Mouse (Mus musculus): ENCODE results near the gene Rbfox1. TPM values are rescaled to one million over a fixed set of nuclear protein-coding genes. Genes with fewer than 3 reads are reported as not detected.

The Rbfox1 gene
- total RNA-seq, 2 experiments from 2014 or later = 186 to 195 TPM

- intact Hi-C loops (cut with DNase I) = no loop called here
- no peak for DNase-seq
Observed at GRCm38 (mm10) chr16:6983947-6984346, 1098.8 kb downstream of the Rbfox1 start.

GRCm38 (mm10) chr16:6986031-6986430, 1100.9 kb downstream of the Rbfox1 start:
- intact Hi-C loops (cut with DNase I) = no loop called here
- no peak for DNase-seq

- intact Hi-C loops (cut with DNase I) = no loop called here
- DNase-seq = no peak
Observed at GRCm38 (mm10) chr16:6986494-6986893, 1101.3 kb downstream of the Rbfox1 start.

- intact Hi-C loops (cut with DNase I) = no loop called here
- no peak for DNase-seq
Observed at GRCm38 (mm10) chr16:6992251-6992650, 1107.1 kb downstream of the Rbfox1 start.

GRCm38 (mm10) chr16:6993180-6993579, 1108.0 kb downstream of the Rbfox1 start:
- intact Hi-C loops (cut with DNase I) = no loop called here

GRCm38 (mm10) chr16:6997109-6997508, 1112.0 kb downstream of the Rbfox1 start:
- intact Hi-C loops (cut with DNase I) = no loop called here
- no peak for DNase-seq

More at GRCm38 (mm10) chr16:6993180-6993579, 1108.0 kb downstream of the Rbfox1 start:
- DNase-seq = no peak

GRCm38 (mm10) chr16:6997834-6998233, 1112.7 kb downstream of the Rbfox1 start:
- no peak for DNase-seq
- intact Hi-C loops (cut with DNase I) = no loop called here

GRCm38 (mm10) chr16:7004565-7004964, 1119.4 kb downstream of the Rbfox1 start:
- no peak for DNase-seq
- intact Hi-C loops (cut with DNase I) = no loop called here

GRCm38 (mm10) chr16:7005478-7005877, 1120.3 kb downstream of the Rbfox1 start:
- intact Hi-C loops (cut with DNase I) = no loop called here
- peak in 1 of 2 experiments; percentile 38 for DNase-seq

GRCm38 (mm10) chr16:7017310-7017709, 1132.2 kb downstream of the Rbfox1 start:
- intact Hi-C loops (cut with DNase I) = no loop called here
- DNase-seq = no peak

GRCm38 (mm10) chr16:7034231-7034630, 1149.1 kb downstream of the Rbfox1 start:
- intact Hi-C loops (cut with DNase I) = no loop called here
- DNase-seq = no peak

- intact Hi-C loops (cut with DNase I) = no loop called here
- DNase-seq = no peak
Observed at GRCm38 (mm10) chr16:7036566-7036965, 1151.4 kb downstream of the Rbfox1 start.

- no peak for DNase-seq
- intact Hi-C loops (cut with DNase I) = no loop called here
Observed at GRCm38 (mm10) chr16:7036988-7037387, 1151.8 kb downstream of the Rbfox1 start.

- intact Hi-C loops (cut with DNase I) = no loop called here
- DNase-seq = no peak
Observed at GRCm38 (mm10) chr16:7038639-7039260, 1153.6 kb downstream of the Rbfox1 start.

GRCm38 (mm10) chr16:7039404-7040367, 1154.5 kb downstream of the Rbfox1 start:
- intact Hi-C loops (cut with DNase I) = loop anchor here (10.0 kb wide), 1 partner anchor 235 kb away; no protein-coding TSS in a partner anchor
- DNase-seq = no peak

- intact Hi-C loops (cut with DNase I) = loop anchor here (10.0 kb wide), 1 partner anchor 234 kb away; no protein-coding TSS in a partner anchor
- DNase-seq = no peak
Observed at GRCm38 (mm10) chr16:7040691-7041090, 1155.5 kb downstream of the Rbfox1 start.

- DNase-seq = no peak
- intact Hi-C loops (cut with DNase I) = loop anchor here (10.0 kb wide), 1 partner anchor 227 kb away; no protein-coding TSS in a partner anchor
Observed at GRCm38 (mm10) chr16:7047421-7047820, 1162.3 kb downstream of the Rbfox1 start.

GRCm38 (mm10) chr16:7049162-7049971, 1164.2 kb downstream of the Rbfox1 start:
- no peak for DNase-seq
- intact Hi-C loops (cut with DNase I) = loop anchor here (10.0 kb wide), 1 partner anchor 225 kb away; no protein-coding TSS in a partner anchor

- intact Hi-C loops (cut with DNase I) = loop anchor here (5.0 kb wide), 1 partner anchor 881 kb away; no protein-coding TSS in a partner anchor
- DNase-seq = no peak
Observed at GRCm38 (mm10) chr16:7050945-7051344, 1165.8 kb downstream of the Rbfox1 start.

- intact Hi-C loops (cut with DNase I) = loop anchor here (5.0 kb wide), 1 partner anchor 880 kb away; no protein-coding TSS in a partner anchor
Observed at GRCm38 (mm10) chr16:7051991-7052390, 1166.8 kb downstream of the Rbfox1 start.

More at GRCm38 (mm10) chr16:7051991-7052390, 1166.8 kb downstream of the Rbfox1 start:
- no peak for DNase-seq

Measured in gastrocnemius, postnatal 36 days (tissue).